Comparison of ENCODE assay signal across 9 mouse cellular contexts in genomic region chr3:7010294-7011087, GRCm38 (mm10).
A peak's percentile ranks its signal among the peaks of the same experiment; 100 is the strongest.
DNase-seq lines count a peak whose midpoint lies in the region; ATAC-seq and TF ChIP-seq lines count a peak whose summit lies in the region.
"Had no signal": no experiment of that assay in that cellular context is flagged by ENCODE, and none has a peak within 500 bp of the region (broad histone marks: within the 10 kb centered on the region; RNA-seq: fewer than 3 reads in every experiment).

No protein-coding gene starts in this region.

- H3K27ac ChIP-seq in forebrain, embryonic 14.5 days (ENCODE audit: low read depth, low read length): no peak overlapping the region
- H3K27ac ChIP-seq in midbrain, embryonic 15.5 days: peak overlapping the region; percentile 35
- H3K27ac ChIP-seq: liver, embryonic 12.5 days had no signal

- no peaks in the 10 kb centered on the region for H3K36me3 ChIP-seq in forebrain, embryonic 14.5 days (ENCODE audit: control insufficient read depth, insufficient read depth, low read length)
- H3K36me3 ChIP-seq in midbrain, embryonic 15.5 days (replicated peaks): no peaks in the 10 kb centered on the region
- H3K36me3 ChIP-seq: liver, embryonic 12.5 days had no signal

- WGBS in forebrain, embryonic 14.5 days: 43% methylated on average over 7 of the region's 7 CpGs
- 36% methylated on average over 7 of the region's 7 CpGs for WGBS in midbrain, embryonic 15.5 days

- no peak overlapping the region for H3K4me3 ChIP-seq in forebrain, embryonic 14.5 days (ENCODE audit: low read depth, low read length)
- H3K4me3 ChIP-seq in midbrain, embryonic 15.5 days: no peak overlapping the region
- H3K4me3 ChIP-seq: liver, embryonic 12.5 days had no signal

- CTCF ChIA-PET in Patski (lab: Charles Lee): no interaction called here

- DNase-seq in cerebellum, postnatal 10 days: peak; percentile 18 to 48
- no peak for DNase-seq in cerebellum, adult 9-10 months
- DNase-seq in Patski (ENCODE audit: low read depth, low spot score): no peak
- DNase-seq in forebrain, embryonic 14.5 days (ENCODE audit: low spot score): peak; percentile 76
- DNase-seq in spleen, adult 12 weeks (ENCODE audit: low spot score): no peak
- DNase-seq in ovary, postnatal 14 days (ENCODE audit: low spot score): no peak

- no peaks in the 10 kb centered on the region for H3K9me3 ChIP-seq in forebrain, embryonic 14.5 days (replicated peaks; ENCODE audit: control insufficient read depth, low read length)
- H3K9me3 ChIP-seq in midbrain, embryonic 15.5 days: no peaks in the 10 kb centered on the region
- H3K9me3 ChIP-seq: liver, embryonic 12.5 days had no signal

- peaks cover 7% of the 10 kb centered on the region; the same call in 1 of the 2 replicates for H3K4me1 ChIP-seq in forebrain, embryonic 14.5 days (ENCODE audit: control insufficient read depth, insufficient read depth, low read length)
- peaks cover 28% of the 10 kb centered on the region for H3K4me1 ChIP-seq in midbrain, embryonic 15.5 days
- H3K4me1 ChIP-seq: liver, embryonic 12.5 days had no signal

- ATAC-seq in Patski: no peak
- ATAC-seq in forebrain, embryonic 14.5 days: peak; percentile 72
- ATAC-seq in midbrain, embryonic 15.5 days (replicated peaks): peak; percentile 73
- ATAC-seq in cerebellum, adult (ENCODE audit: insufficient number of reproducible peaks, low FRiP score, low TSS enrichment): no peak
- ATAC-seq: liver, embryonic 12.5 days had no signal

- POLR2A ChIA-PET in Patski (lab: Charles Lee): no interaction called here

- TF ChIP-seq CTCF in Patski (IDR thresholded peaks at IDR 0.05): peak; percentile 34

- peaks cover 46% of the 10 kb centered on the region for H3K27me3 ChIP-seq in Patski
- no peaks in the 10 kb centered on the region for H3K27me3 ChIP-seq in forebrain, embryonic 14.5 days (replicated peaks; ENCODE audit: control insufficient read depth, insufficient read depth, low read length)
- no peaks in the 10 kb centered on the region for H3K27me3 ChIP-seq in midbrain, embryonic 15.5 days (replicated peaks)
- H3K27me3 ChIP-seq: liver, embryonic 12.5 days had no signal

- H3K4me2 ChIP-seq in forebrain, embryonic 14.5 days (ENCODE audit: low read length): 0 out of 2 replicates have a peak overlapping the region, but pooled peaks have one; percentile 7
- H3K4me2 ChIP-seq in midbrain, embryonic 15.5 days: no peak overlapping the region
- H3K4me2 ChIP-seq: liver, embryonic 12.5 days had no signal

- in situ Hi-C loops in Patski (cut with MboI; ENCODE audit: low pct_unique_long_range_greater_than_20kb): no loop called here

- H3K9ac ChIP-seq in forebrain, embryonic 14.5 days (ENCODE audit: low read length): no peak overlapping the region
- H3K9ac ChIP-seq in midbrain, embryonic 15.5 days: no peak overlapping the region
- H3K9ac ChIP-seq: liver, embryonic 12.5 days had no signal

Comparison
In these comparisons a context has a peak if more than half of its experiments do, and no peak if none do; other contexts are left out.
1. DNase-seq: peak in cerebellum, postnatal 10 days (2 of 2) and forebrain, embryonic 14.5 days (single experiment); none in cerebellum, adult 9-10 months (single experiment), Patski (single experiment), spleen, adult 12 weeks (single experiment) and ovary, postnatal 14 days (single experiment).
2. ATAC-seq: peak in forebrain, embryonic 14.5 days (single experiment) and midbrain, embryonic 15.5 days (single experiment); none in Patski (single experiment) and cerebellum, adult (single experiment).